Mouse (Mus musculus) gastrocnemius, postnatal 25 days (tissue): ENCODE measurements around the gene Hist1h3b. TPM values are rescaled to one million over a fixed set of nuclear protein-coding genes. Genes with fewer than 3 reads are reported as not detected.

Source experiments
- DNase-seq: peaks from one replicate; pipeline ENCODE4 v3.0.0; 2022
- total RNA-seq, 2 experiments: library from RNA; stranded (reverse); gene quantifications; 1 replicate in 1 of 2; 2 replicates in 1 of 2; pipeline ENCODE4 v1.2.3; 2021

The Hist1h3b gene
- total RNA-seq, 2 experiments from 2014 or later = 9.6 to 17.3 TPM

DNA sequence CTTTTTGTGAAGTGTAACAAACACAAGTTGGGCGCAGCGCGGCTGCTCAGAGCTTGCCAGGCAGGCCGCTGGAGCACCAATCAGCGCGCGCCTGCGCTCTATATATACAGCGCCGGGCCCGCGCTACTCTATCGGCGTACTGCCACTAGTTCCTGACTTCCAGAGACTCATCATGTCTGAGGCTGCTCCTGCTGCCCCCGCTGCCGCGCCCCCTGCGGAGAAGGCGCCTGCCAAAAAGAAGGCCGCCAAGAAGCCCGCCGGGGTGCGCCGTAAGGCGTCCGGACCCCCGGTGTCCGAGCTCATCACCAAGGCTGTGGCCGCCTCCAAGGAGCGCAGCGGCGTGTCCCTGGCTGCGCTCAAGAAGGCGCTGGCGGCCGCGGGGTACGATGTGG, 13.4 kb upstream of the Hist1h3b start, which contains the start of gene Hist1h1c:
Gene Hist1h1c, plus strand, starts transcription at position 132 of the 392 bp plus-strand sequence.
- peak; percentile 89 for DNase-seq

DNA sequence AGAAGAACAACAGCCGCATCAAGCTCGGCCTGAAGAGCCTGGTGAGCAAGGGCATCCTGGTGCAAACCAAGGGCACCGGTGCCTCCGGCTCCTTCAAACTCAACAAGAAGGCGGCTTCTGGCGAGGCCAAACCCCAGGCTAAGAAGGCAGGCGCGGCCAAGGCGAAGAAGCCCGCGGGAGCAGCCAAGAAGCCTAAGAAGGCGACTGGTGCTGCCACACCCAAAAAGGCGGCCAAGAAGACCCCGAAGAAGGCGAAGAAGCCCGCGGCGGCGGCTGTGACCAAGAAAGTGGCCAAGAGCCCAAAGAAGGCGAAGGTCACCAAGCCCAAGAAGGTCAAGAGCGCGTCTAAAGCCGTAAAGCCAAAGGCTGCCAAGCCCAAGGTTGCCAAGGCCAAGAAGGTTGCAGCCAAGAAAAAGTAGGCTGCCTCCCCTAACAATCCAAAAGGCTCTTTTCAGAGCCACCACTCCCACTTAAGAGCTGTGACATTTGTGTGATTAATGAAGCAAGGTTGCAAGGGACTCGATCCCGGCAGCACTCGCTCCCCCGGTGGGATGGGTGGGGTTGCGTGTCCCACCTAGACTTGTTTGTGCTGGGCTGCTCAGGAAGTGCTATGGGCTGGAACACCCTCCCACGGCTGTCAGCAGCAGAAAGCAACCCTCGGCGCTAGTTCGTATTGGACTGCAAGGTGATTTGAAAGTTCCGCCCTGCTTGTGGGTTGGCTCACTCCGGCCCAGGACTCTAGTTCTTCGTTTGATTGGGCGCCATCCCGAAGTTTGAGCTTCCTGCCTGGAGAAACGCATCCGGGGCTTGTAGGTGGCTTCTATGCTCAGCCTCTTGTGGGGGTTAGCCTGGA, 12.8 kb upstream of the Hist1h3b start:
- DNase-seq = peak; percentile 94

DNA sequence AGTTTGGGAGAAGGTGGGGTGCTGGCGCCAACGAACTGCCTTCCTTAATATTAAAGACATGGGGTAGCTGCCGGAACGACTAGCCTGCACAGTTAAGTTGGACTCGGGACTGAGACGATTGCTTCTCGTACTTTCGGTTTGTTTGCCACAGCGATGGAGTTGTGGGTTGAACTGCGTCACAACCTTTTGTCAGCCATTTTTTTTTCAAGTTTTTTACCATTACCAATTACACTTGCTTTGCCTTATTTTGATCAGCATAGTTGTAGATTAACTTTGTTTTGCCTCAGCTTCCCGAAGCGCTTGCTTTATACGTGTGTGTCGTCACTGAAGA, 12.2 kb upstream of the Hist1h3b start:
- DNase-seq = no peak

GRCm38 (mm10) chr13:23740256-23740840, 11.7 kb upstream of the Hist1h3b start:
- DNase-seq = no peak

GRCm38 (mm10) chr13:23740910-23741309, 11.2 kb upstream of the Hist1h3b start:
- DNase-seq = no peak

DNA sequence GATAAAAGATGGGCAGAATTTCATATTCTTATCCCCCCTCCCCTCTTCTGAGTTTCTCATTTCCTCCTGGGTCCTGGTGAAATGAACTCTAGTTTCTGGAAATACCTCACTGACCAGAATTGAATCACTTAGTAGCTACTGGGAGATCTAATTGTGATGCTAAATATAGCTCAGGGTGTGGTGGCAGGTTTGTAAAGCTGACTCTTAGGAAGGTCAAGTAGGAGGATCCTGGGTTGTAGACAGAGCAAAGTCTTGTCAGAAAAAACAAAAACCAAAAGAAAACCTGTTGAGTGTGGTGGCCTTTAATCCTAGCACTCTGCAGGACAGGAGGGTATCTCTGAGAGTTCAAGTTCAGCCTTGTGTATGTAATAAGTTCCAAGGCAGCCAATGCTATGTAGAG, 10.1 kb upstream of the Hist1h3b start:
- DNase-seq = no peak

- no peak for DNase-seq
Observed at GRCm38 (mm10) chr13:23743215-23743614, 8.9 kb upstream of the Hist1h3b start.

- no peak for DNase-seq
Observed at GRCm38 (mm10) chr13:23743963-23744362, 8.1 kb upstream of the Hist1h3b start.

DNA sequence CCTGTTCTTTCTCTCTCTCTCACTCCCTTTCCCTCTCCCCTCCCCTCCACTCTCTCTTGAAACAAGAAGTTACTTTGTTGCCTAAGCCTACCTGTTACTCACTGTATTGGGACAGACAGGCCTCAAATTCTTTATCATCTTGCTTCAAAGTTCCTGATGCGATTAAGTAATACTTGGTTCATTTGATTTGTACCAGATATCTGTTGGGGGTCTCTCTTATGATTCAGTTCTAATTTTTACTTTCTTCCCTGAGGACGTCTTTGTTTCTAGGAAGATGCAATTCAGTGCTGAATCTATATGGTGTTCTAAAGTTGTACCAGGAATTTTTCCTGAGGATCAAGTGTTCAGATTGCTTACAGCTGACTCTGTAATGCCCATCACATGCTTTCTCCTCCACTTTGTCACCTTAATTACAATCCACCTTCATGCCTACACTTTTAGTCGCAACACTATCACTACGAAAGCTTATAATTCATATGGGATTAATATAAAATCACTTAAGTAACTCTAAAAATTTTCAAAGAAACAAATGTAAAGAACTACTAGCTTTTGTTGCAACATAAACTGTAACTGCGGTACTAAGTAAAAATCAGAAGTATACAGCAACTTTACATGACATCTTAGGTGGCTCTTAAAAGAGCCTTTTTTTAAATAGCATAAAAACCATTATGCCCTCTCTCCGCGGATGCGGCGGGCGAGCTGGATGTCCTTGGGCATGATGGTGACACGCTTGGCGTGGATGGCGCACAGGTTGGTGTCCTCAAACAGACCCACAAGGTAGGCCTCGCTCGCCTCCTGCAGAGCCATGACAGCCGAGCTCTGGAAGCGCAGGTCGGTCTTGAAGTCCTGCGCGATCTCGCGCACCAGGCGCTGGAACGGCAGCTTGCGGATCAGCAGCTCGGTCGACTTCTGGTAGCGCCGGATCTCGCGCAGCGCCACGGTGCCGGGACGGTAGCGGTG, 7.4 kb upstream of the Hist1h3b start:
- DNase-seq = no peak

DNA sequence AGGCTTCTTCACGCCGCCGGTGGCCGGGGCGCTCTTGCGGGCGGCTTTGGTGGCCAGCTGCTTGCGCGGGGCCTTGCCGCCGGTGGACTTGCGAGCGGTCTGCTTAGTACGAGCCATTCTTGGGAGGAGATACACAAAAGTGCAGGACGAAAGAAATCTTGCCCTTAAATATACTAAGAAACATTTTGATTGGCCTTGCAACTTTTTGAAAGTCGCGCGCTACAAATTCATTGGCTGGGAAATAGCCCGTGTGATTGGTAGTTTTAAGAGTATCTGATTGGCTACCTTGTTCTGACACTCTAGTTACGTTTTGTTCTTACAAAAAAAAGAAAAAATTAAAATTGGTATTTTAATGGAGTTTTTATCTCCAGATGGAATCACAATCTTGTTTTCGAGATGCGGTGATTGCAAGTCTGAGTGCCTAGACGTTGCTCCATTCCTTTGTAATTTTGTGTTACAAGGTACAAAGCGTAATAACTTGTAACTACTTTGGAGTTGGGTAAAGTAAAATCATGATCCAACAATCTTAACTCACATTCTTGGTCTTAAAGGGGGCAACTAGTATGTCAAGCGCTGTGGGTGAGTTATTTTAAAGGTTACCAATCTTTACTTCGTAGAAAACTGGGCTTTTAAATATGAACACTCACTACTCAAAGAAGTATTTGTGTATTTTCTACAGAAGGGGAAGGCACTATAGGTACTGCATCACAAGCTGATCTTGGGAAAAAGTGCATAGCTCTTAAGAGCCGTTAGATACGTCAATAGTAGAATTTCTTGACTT, 6.5 kb upstream of the Hist1h3b start, which contains the start of gene Hist1h3c:
Gene Hist1h3c, minus strand, starts transcription at position 222 of the 781 bp plus-strand sequence.
- peak; percentile 64 for DNase-seq

DNA sequence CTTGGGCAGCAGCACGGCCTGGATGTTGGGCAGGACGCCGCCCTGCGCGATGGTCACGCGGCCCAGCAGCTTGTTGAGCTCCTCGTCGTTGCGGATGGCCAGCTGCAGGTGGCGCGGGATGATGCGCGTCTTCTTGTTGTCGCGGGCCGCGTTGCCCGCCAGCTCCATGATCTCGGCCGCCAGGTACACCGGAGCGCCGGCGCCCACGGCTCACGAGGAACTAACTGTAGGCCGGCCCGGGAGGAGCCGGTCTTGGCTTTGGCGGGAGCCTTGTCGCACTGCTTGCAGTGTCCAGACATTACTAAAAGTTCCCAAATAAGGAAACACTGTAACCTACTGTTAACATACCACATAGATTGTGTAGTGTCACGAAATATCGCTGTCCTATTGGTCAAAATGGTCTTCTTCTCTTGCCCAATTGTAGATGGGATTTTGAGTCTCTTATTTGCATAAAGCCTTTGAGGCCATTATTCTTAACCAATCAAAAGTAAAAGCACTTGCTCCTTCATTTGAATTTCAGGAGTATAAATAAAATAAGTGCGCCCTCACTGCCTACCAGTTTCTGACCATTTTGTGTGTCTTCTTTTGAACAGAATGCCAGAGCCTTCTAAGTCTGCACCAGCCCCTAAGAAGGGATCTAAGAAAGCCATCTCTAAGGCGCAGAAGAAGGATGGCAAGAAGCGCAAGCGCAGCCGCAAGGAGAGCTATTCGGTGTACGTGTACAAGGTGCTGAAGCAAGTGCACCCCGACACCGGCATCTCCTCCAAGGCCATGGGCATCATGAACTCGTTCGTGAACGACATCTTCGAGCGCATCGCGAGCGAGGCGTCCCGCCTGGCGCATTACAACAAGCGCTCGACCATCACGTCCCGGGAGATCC, 5.6 kb upstream of the Hist1h3b start, which contains the start of gene Hist1h2bb:
Gene Hist1h2bb, plus strand, starts transcription at position 534 of the 880 bp plus-strand sequence.
- peak; percentile 58 for DNase-seq

DNA sequence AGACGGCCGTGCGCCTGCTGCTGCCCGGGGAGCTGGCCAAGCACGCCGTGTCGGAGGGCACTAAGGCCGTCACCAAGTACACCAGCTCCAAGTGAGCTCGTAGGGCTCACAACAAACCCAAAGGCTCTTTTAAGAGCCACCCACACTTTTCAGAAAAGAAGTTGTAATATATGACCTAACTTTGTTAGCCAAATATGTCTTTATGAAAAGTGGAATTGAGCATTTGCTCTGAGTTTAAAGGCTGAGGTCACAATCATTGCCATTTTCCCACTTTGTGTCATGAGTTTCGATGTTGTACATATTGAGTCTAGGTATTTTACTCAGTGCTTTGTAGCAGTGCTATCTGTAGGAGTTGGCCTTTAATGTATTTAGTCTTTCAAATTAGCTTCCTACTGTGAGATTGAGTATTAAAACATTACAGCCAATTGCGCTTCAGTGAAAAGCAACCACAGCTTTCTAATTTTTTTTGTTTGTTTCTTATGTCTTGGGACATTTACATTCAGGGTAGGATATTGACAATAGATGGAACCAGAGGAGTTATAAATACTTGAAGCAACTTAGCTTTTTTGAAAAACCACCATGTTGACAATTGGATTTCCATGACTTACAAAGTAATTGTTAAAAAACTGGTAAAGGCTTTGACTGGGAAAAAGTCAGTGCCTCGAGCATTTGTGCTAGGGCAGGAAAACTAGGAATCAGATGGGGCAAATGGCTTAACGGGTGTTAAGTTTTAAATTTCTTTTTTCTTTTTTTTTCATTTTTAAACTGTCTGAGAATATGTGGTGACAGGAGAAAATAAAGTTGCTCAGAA, 4.8 kb upstream of the Hist1h3b start:
- DNase-seq = no peak

DNA sequence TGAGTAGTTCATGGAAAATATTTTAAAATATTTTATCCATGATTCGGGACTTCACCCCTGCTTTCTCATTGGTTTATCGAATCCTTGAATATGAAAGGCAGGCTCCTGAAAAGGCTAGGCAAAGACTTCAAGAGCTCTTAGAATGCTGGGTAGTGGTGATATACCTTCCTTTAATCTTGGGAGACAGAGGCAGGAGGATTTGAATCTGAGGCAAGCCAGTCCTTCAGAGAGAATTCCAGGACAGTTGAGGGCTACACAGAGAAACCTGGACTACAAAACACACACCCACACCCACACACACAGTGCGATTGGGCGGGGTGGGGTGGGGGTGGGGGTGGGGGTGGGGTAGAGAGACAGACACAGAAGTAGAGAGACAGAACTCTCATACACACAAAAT, 4.2 kb upstream of the Hist1h3b start:
- no peak for DNase-seq

- no peak for DNase-seq
Observed at GRCm38 (mm10) chr13:23749563-23750121, 2.4 kb upstream of the Hist1h3b start.

DNA sequence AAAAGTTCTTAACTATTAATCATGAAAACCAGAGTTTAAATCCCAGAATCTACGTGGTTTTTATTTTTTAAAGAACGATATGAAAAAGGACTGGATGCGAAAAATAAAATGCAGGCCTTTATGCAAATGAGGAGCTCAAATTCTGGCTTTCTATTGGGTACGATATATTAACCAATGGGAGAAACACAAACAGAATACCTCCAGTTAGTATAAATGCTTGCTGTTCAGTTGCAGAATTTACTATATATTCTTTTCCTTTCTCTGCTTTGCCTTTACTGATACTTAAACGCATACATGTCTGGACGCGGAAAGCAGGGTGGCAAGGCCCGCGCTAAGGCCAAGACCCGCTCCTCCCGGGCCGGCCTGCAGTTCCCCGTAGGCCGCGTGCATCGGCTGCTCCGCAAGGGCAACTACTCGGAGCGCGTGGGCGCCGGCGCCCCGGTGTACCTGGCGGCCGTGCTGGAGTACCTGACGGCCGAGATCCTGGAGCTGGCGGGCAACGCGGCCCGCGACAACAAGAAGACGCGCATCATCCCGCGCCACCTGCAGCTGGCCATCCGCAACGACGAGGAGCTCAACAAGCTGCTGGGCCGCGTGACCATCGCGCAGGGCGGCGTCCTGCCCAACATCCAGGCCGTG, 1.1 kb upstream of the Hist1h3b start, which contains the start of gene Hist1h2ab:
Gene Hist1h2ab, plus strand, starts transcription at position 288 of the 639 bp plus-strand sequence.
- peak; percentile 31 for DNase-seq

DNA sequence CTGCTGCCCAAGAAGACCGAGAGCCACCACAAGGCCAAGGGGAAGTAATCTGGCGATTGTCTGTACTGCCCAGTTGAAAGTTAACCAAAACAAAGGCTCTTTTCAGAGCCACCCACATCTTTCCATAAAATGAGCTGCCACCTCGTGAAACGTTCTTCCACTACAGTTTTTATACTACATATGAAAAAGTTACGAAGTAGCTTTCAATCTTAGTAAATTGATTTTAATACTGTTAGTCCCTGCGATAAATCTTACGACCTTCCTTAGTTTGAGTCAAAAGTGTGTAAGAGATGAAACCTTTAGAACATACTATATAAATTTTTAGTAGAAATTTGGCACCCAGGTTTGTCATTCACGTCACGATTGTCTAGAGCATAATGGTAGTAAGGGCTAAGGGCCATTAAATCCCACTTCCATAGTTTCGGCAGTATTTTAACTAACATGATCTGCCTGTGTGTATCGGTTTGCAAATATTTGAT, 550 bp upstream of the Hist1h3b start:
- no peak for DNase-seq

- no peak for DNase-seq
Observed at GRCm38 (mm10) chr13:23752742-23753172, 690 bp downstream of the Hist1h3b start.

DNA sequence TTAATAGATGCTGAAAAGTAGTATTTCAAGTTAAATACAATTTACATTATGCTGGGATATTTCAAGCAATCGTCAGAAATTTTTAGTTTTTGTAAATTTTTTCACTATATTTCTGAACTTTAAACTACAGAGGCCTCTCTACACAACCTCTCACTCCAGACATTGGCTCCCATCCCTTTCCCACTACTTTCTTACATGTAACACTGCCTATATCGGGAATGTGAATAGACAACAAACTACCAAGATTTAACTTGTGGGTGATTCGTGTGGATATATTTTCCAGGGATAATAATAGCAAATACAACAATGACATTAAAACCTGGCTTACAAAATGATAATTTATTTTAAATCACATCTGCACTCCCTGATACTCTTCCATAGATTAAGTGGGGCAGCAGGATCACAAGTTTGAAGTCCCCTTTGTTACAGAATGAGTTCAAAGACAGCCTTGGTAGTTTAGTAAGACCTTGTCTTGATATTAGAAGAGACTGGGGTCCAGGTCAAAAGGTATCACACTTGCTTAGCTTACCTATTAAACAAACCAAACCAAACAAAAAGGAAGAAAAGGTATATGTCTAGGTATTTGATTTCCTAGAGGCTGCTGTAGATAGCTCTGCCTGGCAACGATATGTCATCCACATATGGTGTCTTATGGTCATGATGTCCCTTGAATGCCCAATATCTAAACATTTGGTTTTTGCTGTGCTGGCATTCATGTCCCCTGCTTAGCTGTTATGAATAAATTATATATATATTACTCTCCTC, 1.4 kb downstream of the Hist1h3b start:
- DNase-seq = no peak
